ENCODE assay signal across 16 mouse cellular contexts in the genomic region with DNA sequence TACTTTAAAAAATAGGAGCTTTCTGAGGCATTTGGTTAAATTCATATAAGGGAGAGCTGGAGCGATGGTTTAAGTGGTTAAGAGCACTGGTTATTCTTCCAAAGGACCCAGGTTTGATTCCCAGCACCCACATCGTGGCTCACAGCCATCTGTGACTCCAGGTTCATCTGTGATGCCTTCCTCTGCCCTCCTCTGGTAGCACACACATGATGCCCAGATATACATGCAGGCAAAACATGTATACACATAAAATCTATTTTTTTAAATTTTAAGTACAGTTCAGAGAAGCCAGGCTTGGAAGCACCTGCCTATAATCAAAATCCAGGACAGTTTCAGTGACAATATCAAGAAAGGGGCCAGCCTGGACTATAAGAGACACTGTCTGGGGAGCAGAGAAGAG.
"Had no signal": no experiment of that assay in that cellular context is flagged by ENCODE, and none has a peak within 500 bp of the region (broad histone marks: within the 10 kb centered on the region; RNA-seq: fewer than 3 reads in every experiment).

No protein-coding gene starts in this region.

- DNase-seq: retina, postnatal 1 day; right cerebral cortex, adult 18-20 months; right cerebral cortex, postnatal 14 days; right cerebral cortex, postnatal 25 days; right cerebral cortex, postnatal 4 days; spleen, adult 18-20 months; thymus, adult 18-20 months; thymus, adult 2 months; thymus, postnatal 14 days; thymus, postnatal 25 days; thymus, postnatal 36 days; thymus, postnatal 4 days had no signal

- H3K9me3 ChIP-seq: neural tube, embryonic 13.5 days; neural tube, embryonic 15.5 days; stomach, embryonic 15.5 days had no signal

- H3K4me3 ChIP-seq: neural tube, embryonic 13.5 days; neural tube, embryonic 15.5 days; stomach, embryonic 15.5 days had no signal

- H3K9ac ChIP-seq: neural tube, embryonic 13.5 days; neural tube, embryonic 15.5 days; stomach, embryonic 15.5 days had no signal

- H3K27ac ChIP-seq: neural tube, embryonic 13.5 days; neural tube, embryonic 15.5 days; stomach, embryonic 15.5 days; stomach, postnatal 0 days had no signal

- H3K4me1 ChIP-seq: neural tube, embryonic 13.5 days; neural tube, embryonic 15.5 days; stomach, embryonic 15.5 days had no signal

- H3K4me2 ChIP-seq: neural tube, embryonic 13.5 days; neural tube, embryonic 15.5 days; stomach, embryonic 15.5 days had no signal

- H3K27me3 ChIP-seq: neural tube, embryonic 13.5 days; neural tube, embryonic 15.5 days; stomach, embryonic 15.5 days had no signal
